Mouse (Mus musculus) midbrain, embryonic 15.5 days (tissue): ENCODE measurements around the gene Celf2. TPM values are rescaled to one million over a fixed set of nuclear protein-coding genes. Genes with fewer than 3 reads are reported as not detected.

ENCODE experiments used
- ATAC-seq: fragments of 200-750 bp; cut with Nextera tagmentation; replicated peaks from 2 replicates; pipeline ENCODE4 v1.8.0; 2017; ENCODE audit warnings: moderate TSS enrichment
- H3K27ac ChIP-seq: fragments of 300-500 bp; sonication (generic); 2 replicates; pipeline ENCODE4 v1.5.1; 2015; ENCODE audit warnings: mild to moderate bottlenecking, inconsistent platforms
- H3K27me3 ChIP-seq: fragments of 300-500 bp; sonication (generic); replicated peaks from 2 replicates; pipeline ENCODE4 v1.6.1; 2015; ENCODE audit warnings: inconsistent platforms
- H3K36me3 ChIP-seq: fragments of 300-500 bp; sonication (generic); replicated peaks from 2 replicates; pipeline ENCODE4 v1.6.1; 2015; ENCODE audit warnings: inconsistent platforms
- H3K4me1 ChIP-seq: fragments of 300-500 bp; sonication (generic); 2 replicates; pipeline ENCODE4 v1.6.1; 2015; ENCODE audit warnings: inconsistent platforms
- H3K4me2 ChIP-seq: fragments of 300-500 bp; sonication (generic); 2 replicates; pipeline ENCODE4 v1.6.1; 2015; ENCODE audit warnings: inconsistent platforms, mild to moderate bottlenecking, moderate library complexity
- H3K4me3 ChIP-seq: fragments of 300-500 bp; sonication (generic); 2 replicates; pipeline ENCODE4 v1.5.1; 2015; ENCODE audit warnings: mild to moderate bottlenecking, inconsistent platforms
- H3K9ac ChIP-seq: fragments of 300-500 bp; sonication (generic); 2 replicates; pipeline ENCODE4 v1.6.1; 2015; ENCODE audit warnings: mild to moderate bottlenecking, inconsistent platforms
- H3K9me3 ChIP-seq: fragments of 300-500 bp; sonication (generic); 2 replicates; pipeline ENCODE4 v1.6.1; 2016; ENCODE audit warnings: inconsistent platforms
- WGBS: fragments of 180-500 bp; shearing (Covaris S2); methylation state at CpG from one replicate; pipeline ENCODE4 v1.1.7; 2015; ENCODE audit warnings: mixed read lengths; 5-methylcytosine and 5-hydroxymethylcytosine counted together
- polyA plus RNA-seq: library from polyadenylated mRNA; unstranded; fragments of >200 nt; fragmentation: Nextera tagmentation; extraction: Ambion mirVana; gene quantifications from 2 replicates; pipeline ENCODE4 v1.2.1, GENCODE M21; 2015

Celf2 gene
- polyA plus RNA-seq, 1 experiment from 2014 or later: 190 TPM

- ATAC-seq: no peak
- WGBS: 66% methylated on average over 6 of the region's 6 CpGs
Measured at GRCm38 (mm10) chr2:7222886-7223285, 286.5 kb downstream of the Celf2 start.

GRCm38 (mm10) chr2:7221856-7222255, 287.5 kb downstream of the Celf2 start:
- H3K4me1 ChIP-seq: no peaks in the 10 kb centered on the region
- whole genome bisulfite sequencing: 81% methylated on average over 1 of the region's 1 CpGs
- no peaks in the 10 kb centered on the region for H3K9me3 ChIP-seq
- H3K27me3 ChIP-seq: no peaks in the 10 kb centered on the region
- no peak for ATAC-seq
- H3K36me3 ChIP-seq: no peaks in the 10 kb centered on the region
- H3K9ac ChIP-seq: no peak overlapping the region
- H3K27ac ChIP-seq: no peak overlapping the region
- no peak overlapping the region for H3K4me3 ChIP-seq
- no peak overlapping the region for H3K4me2 ChIP-seq

More at GRCm38 (mm10) chr2:7222886-7223285, 286.5 kb downstream of the Celf2 start:
- no peaks in the 10 kb centered on the region for H3K9me3 ChIP-seq
- H3K27me3 ChIP-seq: no peaks in the 10 kb centered on the region
- no peaks in the 10 kb centered on the region for H3K36me3 ChIP-seq
- no peaks in the 10 kb centered on the region for H3K4me1 ChIP-seq
- no peak overlapping the region for H3K4me2 ChIP-seq
- H3K27ac ChIP-seq: no peak overlapping the region
- H3K9ac ChIP-seq: no peak overlapping the region
- no peak overlapping the region for H3K4me3 ChIP-seq

- WGBS: 92% methylated on average over 2 of the region's 2 CpGs
- ATAC-seq: no peak
- H3K4me3 ChIP-seq: no peak overlapping the region
Measured at GRCm38 (mm10) chr2:7218101-7218500, 291.3 kb downstream of the Celf2 start.

GRCm38 (mm10) chr2:7207691-7208504, 301.5 kb downstream of the Celf2 start:
- no peaks in the 10 kb centered on the region for H3K36me3 ChIP-seq
- no peak overlapping the region for H3K4me3 ChIP-seq
- 34% methylated on average over 15 of the region's 15 CpGs for WGBS
- no peak overlapping the region for H3K4me2 ChIP-seq
- no peak overlapping the region for H3K9ac ChIP-seq
- no peaks in the 10 kb centered on the region for H3K9me3 ChIP-seq
- no peak overlapping the region for H3K27ac ChIP-seq
- H3K27me3 ChIP-seq: no peaks in the 10 kb centered on the region
- peaks cover 9% of the 10 kb centered on the region for H3K4me1 ChIP-seq
- ATAC-seq: peak; percentile 78

More at GRCm38 (mm10) chr2:7218101-7218500, 291.3 kb downstream of the Celf2 start:
- Histone ChIP-seq H3K4me1 (no peaks in the 10 kb centered on the region), H3K27ac (no peak overlapping the region), H3K4me2 (no peak overlapping the region), H3K36me3 (no peaks in the 10 kb centered on the region), H3K9ac (no peak overlapping the region), H3K27me3 (no peaks in the 10 kb centered on the region), H3K9me3 (0 out of 2 replicates have a peak, but pooled peaks cover 3% of the 10 kb centered on the region)

- Histone ChIP-seq H3K4me2 (no peak overlapping the region), H3K9me3 (no peaks in the 10 kb centered on the region), H3K4me1 (no peaks in the 10 kb centered on the region), H3K4me3 (no peak overlapping the region), H3K27ac (no peak overlapping the region), H3K27me3 (no peaks in the 10 kb centered on the region), H3K9ac (no peak overlapping the region), H3K36me3 (no peaks in the 10 kb centered on the region)
- 73% methylated on average over 2 of the region's 2 CpGs for WGBS
- no peak for ATAC-seq
Measured at GRCm38 (mm10) chr2:7193413-7193812, 315.9 kb downstream of the Celf2 start.

- H3K27ac ChIP-seq: no peak overlapping the region
- no peaks in the 10 kb centered on the region for H3K9me3 ChIP-seq
- no peak overlapping the region for H3K4me3 ChIP-seq
- no peak for ATAC-seq
- 72% methylated on average over 1 of the region's 1 CpGs for WGBS
- no peaks in the 10 kb centered on the region for H3K27me3 ChIP-seq
- H3K9ac ChIP-seq: no peak overlapping the region
- no peak overlapping the region for H3K4me2 ChIP-seq
- H3K36me3 ChIP-seq: no peaks in the 10 kb centered on the region
- no peaks in the 10 kb centered on the region for H3K4me1 ChIP-seq
Measured at GRCm38 (mm10) chr2:7179186-7179585, 330.2 kb downstream of the Celf2 start.

- Histone ChIP-seq H3K4me2 (no peak overlapping the region), H3K9ac (no peak overlapping the region), H3K27me3 (no peaks in the 10 kb centered on the region), H3K9me3 (no peaks in the 10 kb centered on the region), H3K4me3 (no peak overlapping the region), H3K4me1 (0 out of 2 replicates have a peak, but pooled peaks cover 8% of the 10 kb centered on the region), H3K27ac (no peak overlapping the region), H3K36me3 (no peaks in the 10 kb centered on the region)
- 64% methylated on average over 11 of the region's 11 CpGs for WGBS
- ATAC-seq: no peak
Measured at GRCm38 (mm10) chr2:7173271-7174064, 335.9 kb downstream of the Celf2 start.

- H3K4me3 ChIP-seq: no peak overlapping the region
- no peak overlapping the region for H3K27ac ChIP-seq
- H3K36me3 ChIP-seq: no peaks in the 10 kb centered on the region
- no peaks in the 10 kb centered on the region for H3K9me3 ChIP-seq
- WGBS: 62% methylated on average over 8 of the region's 8 CpGs
- H3K4me2 ChIP-seq: no peak overlapping the region
- 0 out of 2 replicates have a peak, but pooled peaks cover 8% of the 10 kb centered on the region for H3K4me1 ChIP-seq
- no peaks in the 10 kb centered on the region for H3K27me3 ChIP-seq
- no peak for ATAC-seq
- no peak overlapping the region for H3K9ac ChIP-seq
Measured at GRCm38 (mm10) chr2:7171087-7171696, 338.2 kb downstream of the Celf2 start.

GRCm38 (mm10) chr2:7165786-7166185, 343.6 kb downstream of the Celf2 start:
- H3K4me1 ChIP-seq: 0 out of 2 replicates have a peak, but pooled peaks cover 5% of the 10 kb centered on the region
- no peaks in the 10 kb centered on the region for H3K9me3 ChIP-seq
- WGBS: 70% methylated on average over 3 of the region's 3 CpGs
- H3K27ac ChIP-seq: no peak overlapping the region
- no peak for ATAC-seq
- no peaks in the 10 kb centered on the region for H3K27me3 ChIP-seq
- H3K4me2 ChIP-seq: no peak overlapping the region
- H3K9ac ChIP-seq: no peak overlapping the region
- no peaks in the 10 kb centered on the region for H3K36me3 ChIP-seq
- no peak overlapping the region for H3K4me3 ChIP-seq

- Histone ChIP-seq H3K27ac (no peak overlapping the region), H3K4me3 (no peak overlapping the region), H3K36me3 (no peaks in the 10 kb centered on the region), H3K9me3 (no peaks in the 10 kb centered on the region), H3K27me3 (no peaks in the 10 kb centered on the region), H3K4me1 (no peaks in the 10 kb centered on the region), H3K9ac (no peak overlapping the region), H3K4me2 (no peak overlapping the region)
- WGBS: 73% methylated on average over 6 of the region's 6 CpGs
- no peak for ATAC-seq
Measured at GRCm38 (mm10) chr2:7160108-7160507, 349.3 kb downstream of the Celf2 start.

- H3K27ac ChIP-seq: no peak overlapping the region
Measured at GRCm38 (mm10) chr2:7147303-7147702, 362.1 kb downstream of the Celf2 start.

GRCm38 (mm10) chr2:7145541-7146043, 363.8 kb downstream of the Celf2 start:
- H3K4me3 ChIP-seq: no peak overlapping the region
- no peaks in the 10 kb centered on the region for H3K36me3 ChIP-seq
- no peaks in the 10 kb centered on the region for H3K9me3 ChIP-seq
- H3K4me1 ChIP-seq: no peaks in the 10 kb centered on the region
- H3K9ac ChIP-seq: no peak overlapping the region
- H3K4me2 ChIP-seq: no peak overlapping the region
- H3K27ac ChIP-seq: no peak overlapping the region
- H3K27me3 ChIP-seq: no peaks in the 10 kb centered on the region
- no peak for ATAC-seq
- WGBS: 88% methylated on average over 4 of the region's 4 CpGs

More at GRCm38 (mm10) chr2:7147303-7147702, 362.1 kb downstream of the Celf2 start:
- no peaks in the 10 kb centered on the region for H3K4me1 ChIP-seq
- no peak overlapping the region for H3K4me3 ChIP-seq
- 67% methylated on average over 3 of the region's 3 CpGs for WGBS
- no peaks in the 10 kb centered on the region for H3K27me3 ChIP-seq
- no peak overlapping the region for H3K9ac ChIP-seq
- no peak overlapping the region for H3K4me2 ChIP-seq
- no peak for ATAC-seq
- H3K9me3 ChIP-seq: no peaks in the 10 kb centered on the region
- H3K36me3 ChIP-seq: no peaks in the 10 kb centered on the region
